Mouse (Mus musculus): Measurements from ENCODE around the gene Kif5a.

GRCm38 (mm10) chr10:127209928-127210570 is 53.1 kb downstream of the Kif5a start:
- TF ChIP-seq CTCF (IDR thresholded peaks at IDR 0.05; ENCODE audit: borderline replicate concordance, insufficient read depth, low read length) (no peak), POLR2A (IDR thresholded peaks at IDR 0.05; ENCODE audit: low read depth, low read length) (no peak)
